Mouse (Mus musculus): Measurements from ENCODE around the gene Fgd5. TPM values are rescaled to one million over a fixed set of nuclear protein-coding genes. Genes with fewer than 3 reads are reported as not detected.
A peak's percentile ranks its signal among the peaks of the same experiment; 100 is the strongest.
"Not testable (repeated sequence)": the region's sequence is repeated elsewhere in the genome, so short reads cannot be mapped to it uniquely, and the experiment has no call there.

The Fgd5 gene
- polyA plus RNA-seq, 1 experiment: 3.8 TPM

- no peak overlapping the region for H3K27ac ChIP-seq (replicated peaks; ENCODE audit: low read depth, low read length)
- H3K4me3 ChIP-seq (ENCODE audit: insufficient read depth, low read depth, low read length): no peak overlapping the region
- H3K4me1 ChIP-seq (ENCODE audit: control insufficient read depth, insufficient read depth, insufficient read length, low read length): peaks cover 10% of the 10 kb centered on the region
These were observed 88.6 kb downstream of the Fgd5 start for GRCm38 (mm10) chr6:92067146-92067790.

- H3K27ac ChIP-seq (replicated peaks; ENCODE audit: low read depth, low read length): no peak overlapping the region
- H3K4me3 ChIP-seq (ENCODE audit: insufficient read depth, low read depth, low read length): no peak overlapping the region
- H3K4me1 ChIP-seq (ENCODE audit: control insufficient read depth, insufficient read depth, insufficient read length, low read length): no peaks in the 10 kb centered on the region; the same call in 1 of the 2 replicates
These were observed 92.6 kb downstream of the Fgd5 start for GRCm38 (mm10) chr6:92071121-92071839.

GRCm38 (mm10) chr6:92080730-92081129, 102.1 kb downstream of the Fgd5 start:
- Histone ChIP-seq H3K4me1 (ENCODE audit: control insufficient read depth, insufficient read depth, insufficient read length, low read length) (no peaks in the 10 kb centered on the region), H3K4me3 (ENCODE audit: insufficient read depth, low read depth, low read length) (no peak overlapping the region), H3K27ac (replicated peaks; ENCODE audit: low read depth, low read length) (no peak overlapping the region)

- no peak overlapping the region for H3K4me3 ChIP-seq (ENCODE audit: insufficient read depth, low read depth, low read length)
- no peaks in the 10 kb centered on the region for H3K4me1 ChIP-seq (ENCODE audit: control insufficient read depth, insufficient read depth, insufficient read length, low read length)
- H3K27ac ChIP-seq (replicated peaks; ENCODE audit: low read depth, low read length): no peak overlapping the region
These were observed 104.1 kb downstream of the Fgd5 start for GRCm38 (mm10) chr6:92082756-92083155.

GRCm38 (mm10) chr6:92084932-92085331, 106.3 kb downstream of the Fgd5 start:
- no peak overlapping the region for H3K27ac ChIP-seq (replicated peaks; ENCODE audit: low read depth, low read length)
- H3K4me3 ChIP-seq (ENCODE audit: insufficient read depth, low read depth, low read length): no peak overlapping the region
- no peaks in the 10 kb centered on the region for H3K4me1 ChIP-seq (ENCODE audit: control insufficient read depth, insufficient read depth, insufficient read length, low read length)

GRCm38 (mm10) chr6:92089141-92089540, 110.5 kb downstream of the Fgd5 start:
- H3K4me1 ChIP-seq (ENCODE audit: control insufficient read depth, insufficient read depth, insufficient read length, low read length); H3K4me3 ChIP-seq (ENCODE audit: insufficient read depth, low read depth, low read length); H3K27ac ChIP-seq (replicated peaks; ENCODE audit: low read depth, low read length): not testable (repeated sequence)

GRCm38 (mm10) chr6:92089982-92090381, 111.3 kb downstream of the Fgd5 start:
- Histone ChIP-seq H3K27ac (replicated peaks; ENCODE audit: low read depth, low read length) (no peak overlapping the region), H3K4me3 (ENCODE audit: insufficient read depth, low read depth, low read length) (no peak overlapping the region), H3K4me1 (ENCODE audit: control insufficient read depth, insufficient read depth, insufficient read length, low read length) (peaks cover 4% of the 10 kb centered on the region; the same call in 1 of the 2 replicates)

- H3K4me1 ChIP-seq (ENCODE audit: control insufficient read depth, insufficient read depth, insufficient read length, low read length): peaks cover 6% of the 10 kb centered on the region; the same call in 1 of the 2 replicates
These were observed 111.8 kb downstream of the Fgd5 start for GRCm38 (mm10) chr6:92090497-92090896.

GRCm38 (mm10) chr6:92091130-92091591, 112.5 kb downstream of the Fgd5 start, which contains the start of gene Nr2c2:
Nr2c2 (plus strand) TSS chr6:92091390.
- Histone ChIP-seq H3K27ac (replicated peaks; ENCODE audit: low read depth, low read length) (peak within 1 kb of the TSS; percentile 87), H3K4me3 (ENCODE audit: insufficient read depth, low read depth, low read length) (peak within 1 kb of the TSS; percentile 81), H3K4me1 (ENCODE audit: control insufficient read depth, insufficient read depth, insufficient read length, low read length) (peaks cover 6% of the 10 kb centered on the region; the same call in 1 of the 2 replicates)

More at GRCm38 (mm10) chr6:92090497-92090896, 111.8 kb downstream of the Fgd5 start:
- peak overlapping the region; percentile 81 for H3K4me3 ChIP-seq (ENCODE audit: insufficient read depth, low read depth, low read length)
- peak overlapping the region; percentile 2; the same call in 1 of the 2 replicates for H3K27ac ChIP-seq (replicated peaks; ENCODE audit: low read depth, low read length)

GRCm38 (mm10) chr6:92091767-92092489, 113.2 kb downstream of the Fgd5 start:
- Histone ChIP-seq H3K4me3 (ENCODE audit: insufficient read depth, low read depth, low read length) (peak overlapping the region; percentile 81), H3K27ac (replicated peaks; ENCODE audit: low read depth, low read length) (peak overlapping the region; percentile 87), H3K4me1 (ENCODE audit: control insufficient read depth, insufficient read depth, insufficient read length, low read length) (peaks cover 6% of the 10 kb centered on the region; the same call in 1 of the 2 replicates)

- H3K27ac ChIP-seq (replicated peaks; ENCODE audit: low read depth, low read length): peak overlapping the region; percentile 54
- peak overlapping the region; percentile 77 for H3K4me3 ChIP-seq (ENCODE audit: insufficient read depth, low read depth, low read length)
- H3K4me1 ChIP-seq (ENCODE audit: control insufficient read depth, insufficient read depth, insufficient read length, low read length): peaks cover 6% of the 10 kb centered on the region; the same call in 1 of the 2 replicates
These were observed 114.1 kb downstream of the Fgd5 start for GRCm38 (mm10) chr6:92092737-92093136.

GRCm38 (mm10) chr6:92093869-92094268, 115.2 kb downstream of the Fgd5 start:
- Histone ChIP-seq H3K4me3 (ENCODE audit: insufficient read depth, low read depth, low read length) (no peak overlapping the region), H3K27ac (replicated peaks; ENCODE audit: low read depth, low read length) (no peak overlapping the region), H3K4me1 (ENCODE audit: control insufficient read depth, insufficient read depth, insufficient read length, low read length) (peaks cover 6% of the 10 kb centered on the region; the same call in 1 of the 2 replicates)

GRCm38 (mm10) chr6:92100679-92101360, 122.1 kb downstream of the Fgd5 start:
- Histone ChIP-seq H3K27ac (replicated peaks; ENCODE audit: low read depth, low read length) (no peak overlapping the region), H3K4me1 (ENCODE audit: control insufficient read depth, insufficient read depth, insufficient read length, low read length) (0 out of 2 replicates have a peak, but pooled peaks cover 2% of the 10 kb centered on the region), H3K4me3 (ENCODE audit: insufficient read depth, low read depth, low read length) (no peak overlapping the region)

GRCm38 (mm10) chr6:92124547-92124946, 145.9 kb downstream of the Fgd5 start:
- Histone ChIP-seq H3K4me3 (ENCODE audit: insufficient read depth, low read depth, low read length) (no peak overlapping the region), H3K27ac (replicated peaks; ENCODE audit: low read depth, low read length) (no peak overlapping the region), H3K4me1 (ENCODE audit: control insufficient read depth, insufficient read depth, insufficient read length, low read length) (no peaks in the 10 kb centered on the region)

Data from brown adipose tissue, adult 24 weeks (tissue).